Mouse (Mus musculus) C3H10T1/2 (cell line): ENCODE measurements around the gene Ifnlr1. TPM values are rescaled to one million over a fixed set of nuclear protein-coding genes. Genes with fewer than 3 reads are reported as not detected.

Experiments used
- polyA plus RNA-seq, 2 experiments: library from polyadenylated mRNA; unstranded; fragments of >200 nt; fragmentation: generic; extraction: Trizol; gene quantifications; one replicate each; pipeline ENCODE4 v1.2.1; 2012; ENCODE audit warnings: missing spikeins in 2 of 2

The Ifnlr1 gene
- polyA plus RNA-seq = not detected

GRCm38 (mm10) chr4:135685906-135686567 lies at the start of gene Ifnlr1:
Gene Ifnlr1, plus strand, starts transcription at chr4:135686287.

GRCm38 (mm10) chr4:135727817-135728216 lies 41.7 kb downstream of the Ifnlr1 start, which contains the start of gene Il22ra1:
Gene Il22ra1, plus strand, starts transcription at chr4:135728172.

Other genes starting within 250 kb of the Ifnlr1 start
- not detected for gene Stpg1, start 191.5 kb upstream of the Ifnlr1 start, polyA plus RNA-seq
- 1 to 10 TPM in 1 of 2 experiments, under 1 TPM in 1; 0.99 to 2.8 TPM for gene Nipal3, start 191.2 kb upstream of the Ifnlr1 start, polyA plus RNA-seq
- gene Grhl3, start 112.7 kb upstream of the Ifnlr1 start, polyA plus RNA-seq = not detected
- gene Il22ra1, start 41.9 kb downstream of the Ifnlr1 start, polyA plus RNA-seq = not detected
- gene Myom3, start 73.4 kb downstream of the Ifnlr1 start, polyA plus RNA-seq = under 1 TPM in 1 of 2 experiments, not detected in 1; under 0.01 TPM
- 10 to 100 TPM in 1 of 2 experiments, 1 to 10 TPM in 1; 7.7 to 12.7 TPM for gene Srsf10, start 169.5 kb downstream of the Ifnlr1 start, polyA plus RNA-seq
- 10 to 100 TPM in 1 of 2 experiments, 1 to 10 TPM in 1; 1.0 to 43.9 TPM for gene Pnrc2, start 187.6 kb downstream of the Ifnlr1 start, polyA plus RNA-seq
- gene Cnr2, start 209.1 kb downstream of the Ifnlr1 start, polyA plus RNA-seq = under 1 TPM in 1 of 2 experiments, not detected in 1; 0.04 TPM
- gene Fuca1, start 234.4 kb downstream of the Ifnlr1 start, polyA plus RNA-seq = 100 to 1,000 TPM in 1 of 2 experiments, 10 to 100 TPM in 1; 74.8 to 183 TPM